Mouse (Mus musculus) cerebellum, adult 2 months (tissue): Measurements from ENCODE around the gene Cdhr1. TPM values are rescaled to one million over a fixed set of nuclear protein-coding genes. Genes with fewer than 3 reads are reported as not detected.

Experiments used
- DNase-seq, 2 experiments: peaks; one replicate each; pipeline ENCODE4 v3.0.0; 2021
- H3K27ac ChIP-seq: fragments of 200-500 bp; 2 replicates; pipeline ENCODE4 v1.5.1; 2012; ENCODE audit warnings: low read length, control low read depth, inconsistent platforms; ENCODE audit not compliant: insufficient read depth
- H3K27me3 ChIP-seq: fragments of 200-500 bp; 2 replicates; pipeline ENCODE4 v1.6.1; 2012; ENCODE audit warnings: inconsistent platforms, mild to moderate bottlenecking, low read length, moderate library complexity; ENCODE audit not compliant: control insufficient read depth, insufficient read depth
- H3K4me1 ChIP-seq: fragments of 200-500 bp; 2 replicates; pipeline ENCODE4 v1.6.1; 2011; ENCODE audit warnings: low read length; ENCODE audit not compliant: control insufficient read depth, insufficient read depth
- H3K4me3 ChIP-seq: fragments of 200-500 bp; replicated peaks from 2 replicates; pipeline ENCODE3; 2011; ENCODE audit warnings: mild to moderate bottlenecking, low read depth, low read length, control low read depth; ENCODE audit not compliant: insufficient read depth
- CTCF ChIP-seq: fragments of 200-500 bp; IDR thresholded peaks from 2 replicates; pipeline ENCODE4 v1.5.1; 2011; ENCODE audit warnings: low read depth, mild to moderate bottlenecking, control low read depth, low read length, moderate library complexity, borderline replicate concordance; ENCODE audit not compliant: insufficient read depth
- POLR2A ChIP-seq: fragments of 200-500 bp; IDR thresholded peaks from 2 replicates; pipeline ENCODE4 v1.6.1; 2011; ENCODE audit warnings: low read length, control low read depth, borderline replicate concordance; ENCODE audit not compliant: insufficient read depth
- WGBS: fragments of 180-500 bp; shearing (Covaris S2); methylation state at CpG from one replicate; pipeline ENCODE4 v1.1.7; 2018; 5-methylcytosine and 5-hydroxymethylcytosine counted together
- polyA plus RNA-seq: library from polyadenylated mRNA; depleted of rRNA; stranded (reverse); fragments of >200 nt; gene quantifications from 2 replicates; pipeline ENCODE4 v1.2.3, GENCODE M21; 2012; rRNA removed

Cdhr1 gene
- polyA plus RNA-seq, 1 experiment, result 1.1 TPM

- 45% methylated on average over 3 of the region's 3 CpGs for WGBS
- no peak overlapping the region for H3K4me3 ChIP-seq
- H3K27me3 ChIP-seq, result no peaks in the 10 kb centered on the region
- TF ChIP-seq CTCF, result no peak
- TF ChIP-seq POLR2A, result no peak
- H3K4me1 ChIP-seq, result no peaks in the 10 kb centered on the region
- no peak overlapping the region for H3K27ac ChIP-seq
- no peak for DNase-seq
These were observed 69.6 kb downstream of the Cdhr1 start for GRCm38 (mm10) chr14:37028555-37028954.

GRCm38 (mm10) chr14:37027951-37028350 is 70.2 kb downstream of the Cdhr1 start:
- 41% methylated on average over 3 of the region's 3 CpGs for WGBS
- no peak for TF ChIP-seq CTCF
- no peak for TF ChIP-seq POLR2A
- Histone ChIP-seq H3K4me1 (no peaks in the 10 kb centered on the region), H3K27me3 (no peaks in the 10 kb centered on the region), H3K4me3 (no peak overlapping the region), H3K27ac (no peak overlapping the region)
- no peak for DNase-seq

Other genes with a start within 250 kb of the Cdhr1 start
- gene Ccser2, start 129.6 kb downstream of the Cdhr1 start, polyA plus RNA-seq, result 49.4 and 50.8 TPM in 2 replicates
- gene Rgr, start 49.4 kb downstream of the Cdhr1 start, polyA plus RNA-seq, result not detected in 2 replicates
- not detected in 2 replicates for gene Lrit1, start 43.5 kb downstream of the Cdhr1 start, polyA plus RNA-seq
- gene Lrit2, start 30.4 kb downstream of the Cdhr1 start, polyA plus RNA-seq, result not detected in 2 replicates
- 0.41 and 0.56 TPM in 2 replicates for gene 2610528A11Rik, start 15.7 kb upstream of the Cdhr1 start, polyA plus RNA-seq
- 440 and 450 TPM in 2 replicates for gene Ghitm, start 36.9 kb upstream of the Cdhr1 start, polyA plus RNA-seq